Mouse (Mus musculus): ENCODE measurements around the gene Pik3r5.

Pik3r5 gene

GRCm38 (mm10) chr11:68483213-68483612, 51.3 kb downstream of the Pik3r5 start:
- peak in 1 of 2 experiments; percentile 30 for DNase-seq (ENCODE audit: low read depth in 2 of 2, low spot score in 2 of 2)

GRCm38 (mm10) chr11:68484431-68484830, 52.5 kb downstream of the Pik3r5 start:
- no peak for DNase-seq (ENCODE audit: low read depth in 2 of 2, low spot score in 2 of 2)

- DNase-seq (ENCODE audit: low read depth in 2 of 2, low spot score in 2 of 2) = peak in 1 of 2 experiments; percentile 42
Observed at GRCm38 (mm10) chr11:68485206-68485942, 53.5 kb downstream of the Pik3r5 start.

- DNase-seq (ENCODE audit: low read depth in 2 of 2, low spot score in 2 of 2) = no peak
Observed at GRCm38 (mm10) chr11:68486093-68486492, 54.2 kb downstream of the Pik3r5 start.

GRCm38 (mm10) chr11:68487720-68488119, 55.8 kb downstream of the Pik3r5 start:
- DNase-seq (ENCODE audit: low read depth in 2 of 2, low spot score in 2 of 2) = no peak

GRCm38 (mm10) chr11:68488256-68488824, 56.4 kb downstream of the Pik3r5 start:
- no peak for DNase-seq (ENCODE audit: low read depth in 2 of 2, low spot score in 2 of 2)

- no peak for DNase-seq (ENCODE audit: low read depth in 2 of 2, low spot score in 2 of 2)
Observed at GRCm38 (mm10) chr11:68489236-68489635, 57.3 kb downstream of the Pik3r5 start.

- no peak for DNase-seq (ENCODE audit: low read depth in 2 of 2, low spot score in 2 of 2)
Observed at GRCm38 (mm10) chr11:68492592-68492991, 60.7 kb downstream of the Pik3r5 start.

- no peak for DNase-seq (ENCODE audit: low read depth in 2 of 2, low spot score in 2 of 2)
Observed at GRCm38 (mm10) chr11:68493760-68494159, 61.8 kb downstream of the Pik3r5 start.

- no peak for DNase-seq (ENCODE audit: low read depth in 2 of 2, low spot score in 2 of 2)
Observed at GRCm38 (mm10) chr11:68497081-68497480, 65.2 kb downstream of the Pik3r5 start.

GRCm38 (mm10) chr11:68498517-68498916, 66.6 kb downstream of the Pik3r5 start:
- peak in 1 of 2 experiments; percentile 15 for DNase-seq (ENCODE audit: low read depth in 2 of 2, low spot score in 2 of 2)

GRCm38 (mm10) chr11:68498999-68499699, 67.2 kb downstream of the Pik3r5 start:
- peak in 1 of 2 experiments; percentile 20 for DNase-seq (ENCODE audit: low read depth in 2 of 2, low spot score in 2 of 2)

GRCm38 (mm10) chr11:68500949-68501350, 69.0 kb downstream of the Pik3r5 start:
- no peak for DNase-seq (ENCODE audit: low read depth in 2 of 2, low spot score in 2 of 2)

- DNase-seq (ENCODE audit: low read depth in 2 of 2, low spot score in 2 of 2) = no peak
Observed at GRCm38 (mm10) chr11:68502408-68502807, 70.5 kb downstream of the Pik3r5 start.

GRCm38 (mm10) chr11:68502902-68503629, 71.1 kb downstream of the Pik3r5 start, which contains the start of gene Pik3r6:
Pik3r6 (plus strand) TSS chr11:68503019.
- no peak for DNase-seq (ENCODE audit: low read depth in 2 of 2, low spot score in 2 of 2)

GRCm38 (mm10) chr11:68504913-68505312, 73.0 kb downstream of the Pik3r5 start:
- no peak for DNase-seq (ENCODE audit: low read depth in 2 of 2, low spot score in 2 of 2)

GRCm38 (mm10) chr11:68507246-68507645, 75.3 kb downstream of the Pik3r5 start:
- DNase-seq (ENCODE audit: low read depth in 2 of 2, low spot score in 2 of 2) = no peak

GRCm38 (mm10) chr11:68508619-68509018, 76.7 kb downstream of the Pik3r5 start:
- no peak for DNase-seq (ENCODE audit: low read depth in 2 of 2, low spot score in 2 of 2)

- no peak for DNase-seq (ENCODE audit: low read depth in 2 of 2, low spot score in 2 of 2)
Observed at GRCm38 (mm10) chr11:68509194-68509593, 77.3 kb downstream of the Pik3r5 start.

- no peak for DNase-seq (ENCODE audit: low read depth in 2 of 2, low spot score in 2 of 2)
Observed at GRCm38 (mm10) chr11:68513969-68514368, 82.0 kb downstream of the Pik3r5 start.

- no peak for DNase-seq (ENCODE audit: low read depth in 2 of 2, low spot score in 2 of 2)
Observed at GRCm38 (mm10) chr11:68519362-68519761, 87.4 kb downstream of the Pik3r5 start.

All from CD8-positive naive resting alpha-beta T cell, adult 2 months (primary cell).